Mouse (Mus musculus) kidney, embryonic 14.5 days (tissue): Measurements from ENCODE around the gene Zic4. TPM values are rescaled to one million over a fixed set of nuclear protein-coding genes. Genes with fewer than 3 reads are reported as not detected.

Experiments
- ATAC-seq: fragments of 200-750 bp; cut with Nextera tagmentation; 2 replicates; pipeline ENCODE4 v1.8.0; 2017; ENCODE audit warnings: moderate number of reproducible peaks, mild to moderate bottlenecking, moderate TSS enrichment, moderate library complexity; ENCODE audit not compliant: low FRiP score, low TSS enrichment
- H3K27ac ChIP-seq: fragments of 300-500 bp; sonication (generic); 2 replicates; pipeline ENCODE4 v1.5.1; 2014; ENCODE audit warnings: low read depth, mild to moderate bottlenecking, low read length, moderate library complexity, mixed read lengths
- H3K27me3 ChIP-seq: fragments of 300-500 bp; sonication (generic); 2 replicates; pipeline ENCODE4 v1.6.1; 2014; ENCODE audit warnings: mild to moderate bottlenecking, low read length; ENCODE audit not compliant: control insufficient read depth, insufficient read depth
- H3K36me3 ChIP-seq: fragments of 300-500 bp; sonication (generic); 2 replicates; pipeline ENCODE4 v1.6.1; 2014; ENCODE audit warnings: low read length, mixed read lengths; ENCODE audit not compliant: control insufficient read depth, insufficient read depth
- H3K4me1 ChIP-seq: fragments of 300-500 bp; sonication (generic); 2 replicates; pipeline ENCODE4 v1.6.1; 2014; ENCODE audit warnings: low read length, mixed read lengths; ENCODE audit not compliant: control insufficient read depth, insufficient read depth
- H3K4me2 ChIP-seq: fragments of 300-500 bp; sonication (generic); replicated peaks from 2 replicates; pipeline ENCODE4 v1.6.1; 2014; ENCODE audit warnings: low read depth, mild to moderate bottlenecking, low read length
- H3K4me3 ChIP-seq: fragments of 300-500 bp; sonication (generic); 2 replicates; pipeline ENCODE4 v1.5.1; 2014; ENCODE audit warnings: mild to moderate bottlenecking, low read length
- H3K9ac ChIP-seq: fragments of 300-500 bp; sonication (generic); 2 replicates; pipeline ENCODE4 v1.6.1; 2014; ENCODE audit warnings: low read depth, mild to moderate bottlenecking, low read length, moderate library complexity
- H3K9me3 ChIP-seq: fragments of 300-500 bp; sonication (generic); 2 replicates; pipeline ENCODE4 v1.6.1; 2016; ENCODE audit warnings: low read length; ENCODE audit not compliant: control insufficient read depth
- WGBS: fragments of 180-500 bp; shearing (Covaris S2); extraction: QIAGEN DNeasy Blood & Tissue Kit; methylation state at CpG from one replicate; pipeline ENCODE4 v1.1.7; 2014; 5-methylcytosine and 5-hydroxymethylcytosine counted together
- polyA plus RNA-seq: library from polyadenylated mRNA; unstranded; fragments of >200 nt; fragmentation: Nextera tagmentation; extraction: Ambion mirVana; gene quantifications from 2 replicates; pipeline ENCODE4 v1.2.1, GENCODE M21; 2014

Zic4 gene
- polyA plus RNA-seq, 1 experiment from 2014 or later, result not detected

DNA sequence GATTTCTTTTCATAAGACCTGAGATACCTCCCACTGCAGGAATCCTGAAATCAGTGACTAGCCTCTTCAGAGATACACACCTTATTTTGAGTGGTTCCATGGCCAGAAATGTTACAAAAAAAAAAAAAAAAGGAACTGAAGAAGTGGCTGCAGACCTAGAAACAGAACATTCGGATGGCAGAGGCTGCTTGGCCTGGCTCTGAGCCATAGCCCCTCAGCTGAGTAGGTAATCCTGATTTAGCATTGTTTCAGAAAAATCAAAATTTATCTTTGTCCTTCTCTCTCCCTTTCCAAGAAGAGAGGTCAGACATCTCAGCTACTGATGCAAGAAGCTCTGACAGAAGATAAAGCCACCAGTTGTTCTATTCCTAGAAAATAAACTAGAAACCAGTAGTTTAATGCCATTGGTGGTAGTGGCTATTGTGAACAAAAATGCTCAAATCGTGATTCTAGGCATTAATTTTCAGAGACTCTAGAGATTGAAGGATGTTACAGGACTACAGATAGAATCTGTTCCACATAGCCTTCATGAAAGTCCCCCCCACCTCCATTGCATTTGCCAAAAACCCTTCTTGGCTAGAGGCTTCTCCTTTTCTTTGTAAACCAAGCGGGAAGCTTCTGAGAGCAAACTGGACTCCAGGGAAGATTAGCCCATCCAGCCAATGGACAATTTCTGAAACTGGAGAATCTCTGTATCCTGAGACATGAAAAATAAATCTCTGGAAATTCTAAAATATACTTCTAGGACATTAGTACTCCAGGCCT, 11.8 kb downstream of the Zic4 start:
- ATAC-seq, result no peak
- no peak overlapping the region for H3K9ac ChIP-seq
- H3K9me3 ChIP-seq, result no peaks in the 10 kb centered on the region

DNA sequence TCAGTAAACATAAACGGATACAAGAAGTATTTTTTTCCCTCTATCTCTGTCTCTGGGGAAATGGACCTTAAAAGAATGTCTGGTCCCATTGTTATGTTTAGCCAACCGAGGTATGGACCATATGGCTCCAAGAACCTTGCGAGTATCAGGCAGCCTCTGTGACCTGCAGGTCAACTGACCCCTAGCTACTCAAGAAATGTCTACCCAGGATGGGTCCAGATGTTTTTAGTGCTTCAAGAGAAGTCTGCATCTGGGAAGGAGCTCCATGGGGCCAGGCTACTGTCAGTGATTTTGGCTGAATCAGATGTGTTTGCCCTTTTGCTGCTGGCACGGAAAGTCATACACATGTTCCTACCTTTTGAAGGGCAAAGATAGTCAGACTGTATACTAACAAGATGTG, 12.5 kb downstream of the Zic4 start:
- WGBS, result 4% methylated on average over 4 of the region's 4 CpGs

More for the DNA sequence above, 11.8 kb downstream of the Zic4 start:
- Histone ChIP-seq H3K4me1 (no peaks in the 10 kb centered on the region), H3K27ac (no peak overlapping the region), H3K27me3 (peaks cover 99% of the 10 kb centered on the region), H3K4me2 (no peak overlapping the region), H3K36me3 (no peaks in the 10 kb centered on the region), H3K4me3 (no peak overlapping the region)
- WGBS, result 22% methylated on average over 3 of the region's 3 CpGs

GRCm38 (mm10) chr9:91377036-91377872, 15.0 kb downstream of the Zic4 start:
- Histone ChIP-seq H3K27ac (no peak overlapping the region), H3K9me3 (no peaks in the 10 kb centered on the region), H3K4me1 (peaks cover 4% of the 10 kb centered on the region; the same call in 1 of the 2 replicates), H3K4me3 (no peak overlapping the region), H3K27me3 (peaks cover 98% of the 10 kb centered on the region), H3K9ac (no peak overlapping the region), H3K36me3 (no peaks in the 10 kb centered on the region), H3K4me2 (no peak overlapping the region)
- ATAC-seq, result no peak
- 3% methylated on average over 14 of the region's 14 CpGs for WGBS

More for the DNA sequence above, 12.5 kb downstream of the Zic4 start:
- no peaks in the 10 kb centered on the region for H3K36me3 ChIP-seq
- H3K27ac ChIP-seq, result no peak overlapping the region
- no peak overlapping the region for H3K4me3 ChIP-seq
- H3K9ac ChIP-seq, result no peak overlapping the region
- peaks cover 99% of the 10 kb centered on the region for H3K27me3 ChIP-seq
- H3K9me3 ChIP-seq, result no peaks in the 10 kb centered on the region
- no peak for ATAC-seq
- H3K4me1 ChIP-seq, result no peaks in the 10 kb centered on the region
- no peak overlapping the region for H3K4me2 ChIP-seq

DNA sequence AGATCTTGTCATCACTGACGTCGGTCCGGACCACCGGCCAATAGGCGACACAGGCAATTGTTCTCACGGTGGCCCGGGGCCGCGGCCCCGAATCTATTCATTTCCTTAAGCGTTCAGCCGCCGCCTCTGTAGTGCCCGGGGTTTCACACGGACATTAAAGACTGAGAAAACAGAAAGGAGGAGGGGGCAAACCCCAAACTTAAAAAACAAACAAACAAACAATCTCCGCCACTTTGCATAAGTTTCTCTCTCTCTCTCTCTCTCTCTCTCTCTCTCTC, 15.6 kb downstream of the Zic4 start:
- peaks cover 4% of the 10 kb centered on the region; the same call in 1 of the 2 replicates for H3K4me1 ChIP-seq
- no peak overlapping the region for H3K4me3 ChIP-seq
- H3K27me3 ChIP-seq, result peaks cover 98% of the 10 kb centered on the region
- H3K9me3 ChIP-seq, result no peaks in the 10 kb centered on the region
- H3K27ac ChIP-seq, result no peak overlapping the region
- 1% methylated on average over 15 of the region's 16 CpGs for WGBS
- H3K36me3 ChIP-seq, result no peaks in the 10 kb centered on the region
- H3K4me2 ChIP-seq, result no peak overlapping the region
- ATAC-seq, result no peak
- H3K9ac ChIP-seq, result no peak overlapping the region

DNA sequence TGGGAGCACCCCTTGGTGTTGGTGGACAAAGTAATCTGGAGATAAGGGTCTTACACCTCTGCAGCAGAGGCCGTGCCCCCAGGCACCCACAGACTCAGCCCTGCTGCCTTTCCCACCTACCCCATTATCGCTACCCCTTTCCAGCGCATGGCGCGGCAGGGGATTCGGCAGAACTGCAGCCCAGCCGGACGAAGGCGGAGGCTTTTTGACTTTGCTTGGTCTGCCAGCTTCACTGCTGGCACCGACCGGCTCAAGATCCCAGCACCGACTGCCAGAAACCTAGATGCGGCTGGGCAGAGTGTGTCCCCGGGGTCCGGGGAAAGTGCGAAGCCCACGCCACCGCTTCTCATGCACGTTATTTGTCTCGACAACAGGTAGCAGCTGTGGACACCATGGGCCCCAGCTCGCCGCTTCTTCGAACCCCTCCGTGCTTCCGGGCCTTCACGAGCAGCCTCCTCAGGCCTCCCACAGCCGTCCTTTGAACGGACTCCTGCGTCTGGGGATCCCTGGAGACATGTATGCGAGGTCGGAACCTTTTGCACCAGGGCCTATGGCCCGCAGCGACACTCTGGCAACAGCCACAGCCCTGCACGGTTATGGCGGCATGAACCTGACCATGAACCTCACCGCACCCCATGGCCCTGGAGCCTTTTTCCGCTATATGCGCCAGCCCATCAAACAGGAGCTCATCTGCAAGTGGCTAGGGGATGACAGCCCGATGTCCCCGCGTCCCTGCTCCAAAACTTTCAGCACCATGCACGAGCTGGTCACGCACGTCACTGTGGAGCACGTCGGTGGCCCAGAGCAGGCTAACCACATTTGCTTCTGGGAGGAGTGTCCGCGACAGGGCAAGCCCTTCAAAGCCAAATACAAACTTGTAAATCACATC, 16.4 kb downstream of the Zic4 start:
- no peak for ATAC-seq
- Histone ChIP-seq H3K4me2 (no peak overlapping the region), H3K9me3 (no peaks in the 10 kb centered on the region), H3K9ac (no peak overlapping the region), H3K27me3 (peaks cover 99% of the 10 kb centered on the region), H3K27ac (no peak overlapping the region), H3K4me1 (peaks cover 4% of the 10 kb centered on the region; the same call in 1 of the 2 replicates), H3K4me3 (no peak overlapping the region), H3K36me3 (no peaks in the 10 kb centered on the region)
- under 1% methylated on average over 48 of the region's 48 CpGs for WGBS

DNA sequence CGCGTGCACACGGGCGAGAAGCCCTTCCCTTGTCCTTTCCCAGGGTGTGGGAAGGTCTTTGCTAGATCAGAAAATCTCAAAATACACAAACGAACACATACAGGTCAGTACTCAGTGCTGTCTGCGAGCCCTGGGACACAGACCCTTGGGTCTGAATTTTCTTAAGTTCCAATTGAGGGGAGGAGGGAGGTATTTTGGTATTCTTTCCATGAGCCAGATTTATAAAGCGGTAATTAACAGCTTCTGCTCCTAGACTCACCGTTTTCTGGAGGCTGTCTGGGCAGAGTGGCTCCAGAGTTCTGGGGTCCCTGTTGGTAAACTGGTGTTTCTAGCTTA, 17.1 kb downstream of the Zic4 start:
- no peaks in the 10 kb centered on the region for H3K36me3 ChIP-seq
- no peak overlapping the region for H3K9ac ChIP-seq
- no peak overlapping the region for H3K4me3 ChIP-seq
- no peak overlapping the region for H3K4me2 ChIP-seq
- H3K27me3 ChIP-seq, result peaks cover 99% of the 10 kb centered on the region
- peaks cover 4% of the 10 kb centered on the region; the same call in 1 of the 2 replicates for H3K4me1 ChIP-seq
- 2% methylated on average over 8 of the region's 8 CpGs for WGBS
- no peak overlapping the region for H3K27ac ChIP-seq
- ATAC-seq, result no peak
- no peaks in the 10 kb centered on the region for H3K9me3 ChIP-seq

- no peak for ATAC-seq
- Histone ChIP-seq H3K4me1 (peaks cover 4% of the 10 kb centered on the region; the same call in 1 of the 2 replicates), H3K27ac (no peak overlapping the region), H3K4me2 (no peak overlapping the region), H3K27me3 (peaks cover 99% of the 10 kb centered on the region), H3K9ac (no peak overlapping the region), H3K9me3 (no peaks in the 10 kb centered on the region), H3K4me3 (no peak overlapping the region), H3K36me3 (no peaks in the 10 kb centered on the region)
- 0% methylated on average over 10 of the region's 10 CpGs for WGBS
Observed at GRCm38 (mm10) chr9:91379781-91380457, 17.7 kb downstream of the Zic4 start.

GRCm38 (mm10) chr9:91380458-91380914, 18.3 kb downstream of the Zic4 start:
- H3K27ac ChIP-seq, result no peak overlapping the region
- no peak overlapping the region for H3K4me3 ChIP-seq
- ATAC-seq, result no peak
- H3K9me3 ChIP-seq, result no peaks in the 10 kb centered on the region
- no peak overlapping the region for H3K4me2 ChIP-seq
- H3K36me3 ChIP-seq, result no peaks in the 10 kb centered on the region
- under 1% methylated on average over 9 of the region's 9 CpGs for WGBS
- peaks cover 4% of the 10 kb centered on the region; the same call in 1 of the 2 replicates for H3K4me1 ChIP-seq
- peaks cover 99% of the 10 kb centered on the region for H3K27me3 ChIP-seq
- no peak overlapping the region for H3K9ac ChIP-seq
